Mouse (Mus musculus): ENCODE measurements around the gene Slit3. TPM values are rescaled to one million over a fixed set of nuclear protein-coding genes. Genes with fewer than 3 reads are reported as not detected.

Slit3 gene
- polyA plus RNA-seq, 1 experiment from 2014 or later, result 21.9 TPM

GRCm38 (mm10) chr11:35305111-35305510 is 184.1 kb downstream of the Slit3 start:
- Histone ChIP-seq H3K4me3 (no peak overlapping the region), H3K27ac (no peak overlapping the region), H3K4me1 (peaks cover 34% of the 10 kb centered on the region), H3K27me3 (ENCODE audit: low read depth, poor library complexity, severe bottlenecking) (no peaks in the 10 kb centered on the region), H3K36me3 (peaks cover 23% of the 10 kb centered on the region), H3K9me3 (replicated peaks) (no peaks in the 10 kb centered on the region)
- no peak for DNase-seq (ENCODE audit: low spot score)
- WGBS, result 61% methylated on average over 5 of the region's 5 CpGs

GRCm38 (mm10) chr11:35305910-35306309 is 184.9 kb downstream of the Slit3 start:
- H3K4me3 ChIP-seq, result no peak overlapping the region
- no peak for DNase-seq (ENCODE audit: low spot score)
- peaks cover 27% of the 10 kb centered on the region for H3K4me1 ChIP-seq
- H3K27ac ChIP-seq, result no peak overlapping the region
- no peaks in the 10 kb centered on the region for H3K9me3 ChIP-seq (replicated peaks)
- no peaks in the 10 kb centered on the region for H3K27me3 ChIP-seq (ENCODE audit: low read depth, poor library complexity, severe bottlenecking)
- WGBS, result 93% methylated on average over 3 of the region's 3 CpGs
- peaks cover 23% of the 10 kb centered on the region for H3K36me3 ChIP-seq

GRCm38 (mm10) chr11:35306922-35307321 is 185.9 kb downstream of the Slit3 start:
- H3K36me3 ChIP-seq, result peaks cover 23% of the 10 kb centered on the region
- no peaks in the 10 kb centered on the region for H3K9me3 ChIP-seq (replicated peaks)
- WGBS, result 93% methylated on average over 5 of the region's 5 CpGs
- DNase-seq (ENCODE audit: low spot score), result no peak
- H3K4me1 ChIP-seq, result peaks cover 23% of the 10 kb centered on the region
- H3K4me3 ChIP-seq, result no peak overlapping the region
- H3K27me3 ChIP-seq (ENCODE audit: low read depth, poor library complexity, severe bottlenecking), result no peaks in the 10 kb centered on the region
- H3K27ac ChIP-seq, result no peak overlapping the region

- no peak for DNase-seq (ENCODE audit: low spot score)
- Histone ChIP-seq H3K4me1 (peaks cover 26% of the 10 kb centered on the region), H3K36me3 (peaks cover 23% of the 10 kb centered on the region), H3K27me3 (ENCODE audit: low read depth, poor library complexity, severe bottlenecking) (no peaks in the 10 kb centered on the region), H3K27ac (no peak overlapping the region), H3K9me3 (replicated peaks) (no peaks in the 10 kb centered on the region), H3K4me3 (no peak overlapping the region)
- 81% methylated on average over 4 of the region's 4 CpGs for WGBS
Observed at GRCm38 (mm10) chr11:35307992-35308391, 187.0 kb downstream of the Slit3 start.

GRCm38 (mm10) chr11:35315449-35316028 is 194.5 kb downstream of the Slit3 start:
- H3K27me3 ChIP-seq (ENCODE audit: low read depth, poor library complexity, severe bottlenecking), result no peaks in the 10 kb centered on the region

GRCm38 (mm10) chr11:35317221-35317620 is 196.2 kb downstream of the Slit3 start:
- no peaks in the 10 kb centered on the region for H3K27me3 ChIP-seq (ENCODE audit: low read depth, poor library complexity, severe bottlenecking)
- WGBS, result 94% methylated on average over 5 of the region's 5 CpGs
- H3K4me1 ChIP-seq, result peaks cover 26% of the 10 kb centered on the region
- H3K27ac ChIP-seq, result no peak overlapping the region
- no peak overlapping the region for H3K4me3 ChIP-seq
- no peak for DNase-seq (ENCODE audit: low spot score)
- H3K36me3 ChIP-seq, result peaks cover 23% of the 10 kb centered on the region; the same call in 1 of the 2 replicates
- no peaks in the 10 kb centered on the region for H3K9me3 ChIP-seq (replicated peaks)

More at GRCm38 (mm10) chr11:35315449-35316028, 194.5 kb downstream of the Slit3 start:
- Histone ChIP-seq H3K36me3 (0 out of 2 replicates have a peak, but pooled peaks cover 12% of the 10 kb centered on the region), H3K9me3 (replicated peaks) (no peaks in the 10 kb centered on the region), H3K27ac (0 out of 2 replicates have a peak overlapping the region, but pooled peaks have one; percentile 30), H3K4me1 (peaks cover 27% of the 10 kb centered on the region), H3K4me3 (no peak overlapping the region)
- WGBS, result 59% methylated on average over 5 of the region's 5 CpGs
- DNase-seq (ENCODE audit: low spot score), result no peak

GRCm38 (mm10) chr11:35317775-35318432 is 196.9 kb downstream of the Slit3 start:
- peaks cover 24% of the 10 kb centered on the region for H3K4me1 ChIP-seq
- peaks cover 30% of the 10 kb centered on the region for H3K36me3 ChIP-seq
- H3K4me3 ChIP-seq, result no peak overlapping the region
- H3K9me3 ChIP-seq (replicated peaks), result no peaks in the 10 kb centered on the region
- peak overlapping the region; percentile 47 for H3K27ac ChIP-seq
- H3K27me3 ChIP-seq (ENCODE audit: low read depth, poor library complexity, severe bottlenecking), result no peaks in the 10 kb centered on the region
- WGBS, result 63% methylated on average over 7 of the region's 7 CpGs
- no peak for DNase-seq (ENCODE audit: low spot score)

- Histone ChIP-seq H3K4me3 (no peak overlapping the region), H3K36me3 (peaks cover 31% of the 10 kb centered on the region), H3K4me1 (peaks cover 24% of the 10 kb centered on the region), H3K27me3 (ENCODE audit: low read depth, poor library complexity, severe bottlenecking) (no peaks in the 10 kb centered on the region), H3K27ac (peak overlapping the region; percentile 47), H3K9me3 (replicated peaks) (no peaks in the 10 kb centered on the region)
- WGBS, result 80% methylated on average over 12 of the region's 12 CpGs
- no peak for DNase-seq (ENCODE audit: low spot score)
Observed at GRCm38 (mm10) chr11:35318433-35319020, 197.5 kb downstream of the Slit3 start.

GRCm38 (mm10) chr11:35320518-35320917 is 199.5 kb downstream of the Slit3 start:
- WGBS, result 88% methylated on average over 3 of the region's 3 CpGs
- Histone ChIP-seq H3K4me3 (no peak overlapping the region), H3K9me3 (replicated peaks) (no peaks in the 10 kb centered on the region), H3K27ac (no peak overlapping the region), H3K36me3 (peaks cover 31% of the 10 kb centered on the region), H3K27me3 (ENCODE audit: low read depth, poor library complexity, severe bottlenecking) (no peaks in the 10 kb centered on the region), H3K4me1 (peaks cover 38% of the 10 kb centered on the region)
- DNase-seq (ENCODE audit: low spot score), result no peak

GRCm38 (mm10) chr11:35324397-35324796 is 203.4 kb downstream of the Slit3 start:
- Histone ChIP-seq H3K27me3 (ENCODE audit: low read depth, poor library complexity, severe bottlenecking) (no peaks in the 10 kb centered on the region), H3K4me1 (peaks cover 57% of the 10 kb centered on the region), H3K27ac (peak overlapping the region; percentile 37), H3K36me3 (peaks cover 28% of the 10 kb centered on the region), H3K4me3 (no peak overlapping the region), H3K9me3 (replicated peaks) (no peaks in the 10 kb centered on the region)
- 28% methylated on average over 5 of the region's 5 CpGs for WGBS
- DNase-seq (ENCODE audit: low spot score), result no peak

- DNase-seq (ENCODE audit: low spot score), result no peak
- Histone ChIP-seq H3K4me3 (no peak overlapping the region), H3K9me3 (replicated peaks) (no peaks in the 10 kb centered on the region), H3K27me3 (ENCODE audit: low read depth, poor library complexity, severe bottlenecking) (no peaks in the 10 kb centered on the region), H3K4me1 (peaks cover 61% of the 10 kb centered on the region), H3K36me3 (peaks cover 20% of the 10 kb centered on the region), H3K27ac (peak overlapping the region; percentile 56)
- 22% methylated on average over 10 of the region's 10 CpGs for WGBS
Observed at GRCm38 (mm10) chr11:35325131-35325995, 204.3 kb downstream of the Slit3 start.

GRCm38 (mm10) chr11:35326346-35326745 is 205.3 kb downstream of the Slit3 start:
- DNase-seq (ENCODE audit: low spot score), result no peak
- H3K4me3 ChIP-seq, result no peak overlapping the region
- H3K9me3 ChIP-seq (replicated peaks), result no peaks in the 10 kb centered on the region
- H3K27me3 ChIP-seq (ENCODE audit: low read depth, poor library complexity, severe bottlenecking), result no peaks in the 10 kb centered on the region
- no peak overlapping the region for H3K27ac ChIP-seq
- peaks cover 69% of the 10 kb centered on the region for H3K4me1 ChIP-seq
- peaks cover 15% of the 10 kb centered on the region for H3K36me3 ChIP-seq
- 5% methylated on average over 3 of the region's 3 CpGs for WGBS
